Mouse (Mus musculus) midbrain, postnatal 0 days (tissue): ENCODE data around the gene Gm21958. TPM values are rescaled to one million over a fixed set of nuclear protein-coding genes. Genes with fewer than 3 reads are reported as not detected.

Experiments
- ATAC-seq: fragments of 200-750 bp; cut with Nextera tagmentation; 2 replicates; pipeline ENCODE4 v1.8.0; 2017; ENCODE audit warnings: moderate number of reproducible peaks, mild to moderate bottlenecking, moderate TSS enrichment, moderate library complexity; ENCODE audit not compliant: low FRiP score
- DNase-seq: peaks from one replicate; pipeline ENCODE4 v3.0.0-alpha.2; 2015; ENCODE audit warnings: low spot score
- H3K27ac ChIP-seq: fragments of 300-500 bp; sonication (generic); 2 replicates; pipeline ENCODE4 v1.5.1; 2014; ENCODE audit warnings: low read depth, mild to moderate bottlenecking, low read length, mixed read lengths
- H3K27me3 ChIP-seq: fragments of 300-500 bp; sonication (generic); 2 replicates; pipeline ENCODE4 v1.6.1; 2014; ENCODE audit warnings: low read length, control low read depth, mixed read lengths; ENCODE audit not compliant: insufficient read depth
- H3K36me3 ChIP-seq: fragments of 300-500 bp; sonication (generic); 2 replicates; pipeline ENCODE4 v1.6.1; 2014; ENCODE audit warnings: low read length, control low read depth, mixed read lengths; ENCODE audit not compliant: insufficient read depth
- H3K4me1 ChIP-seq: fragments of 300-500 bp; sonication (generic); 2 replicates; pipeline ENCODE4 v1.6.1; 2014; ENCODE audit warnings: mild to moderate bottlenecking, control low read depth, antibody characterized with exemption, low read length, mixed read lengths; ENCODE audit not compliant: insufficient read depth
- H3K4me2 ChIP-seq: fragments of 300-500 bp; sonication (generic); 2 replicates; pipeline ENCODE4 v1.6.1; 2014; ENCODE audit warnings: low read depth, mild to moderate bottlenecking, low read length, mixed read lengths; ENCODE audit not compliant: poor library complexity, severe bottlenecking
- H3K4me3 ChIP-seq: fragments of 300-500 bp; sonication (generic); 2 replicates; pipeline ENCODE4 v1.5.1; 2014; ENCODE audit warnings: low read depth, mild to moderate bottlenecking, low read length, moderate library complexity
- H3K9ac ChIP-seq: fragments of 300-500 bp; sonication (generic); replicated peaks from 2 replicates; pipeline ENCODE4 v1.6.1; 2014; ENCODE audit warnings: mild to moderate bottlenecking, low read length, moderate library complexity, mixed read lengths; ENCODE audit not compliant: poor library complexity, severe bottlenecking
- H3K9me3 ChIP-seq: fragments of 300-500 bp; sonication (generic); 2 replicates; pipeline ENCODE4 v1.6.1; 2016; ENCODE audit warnings: low read length, control low read depth
- CTCF ChIP-seq: IDR thresholded peaks from 2 replicates; pipeline ENCODE4 v1.5.1; 2016; ENCODE audit warnings: antibody characterized with exemption, mild to moderate bottlenecking
- WGBS: fragments of 180-500 bp; shearing (Covaris S2); extraction: QIAGEN DNeasy Blood & Tissue Kit; methylation state at CpG from one replicate; pipeline ENCODE4 v1.1.7; 2014; 5-methylcytosine and 5-hydroxymethylcytosine counted together
- polyA plus RNA-seq: library from polyadenylated mRNA; unstranded; fragments of >200 nt; fragmentation: Nextera tagmentation; extraction: Ambion mirVana; gene quantifications from 2 replicates; pipeline ENCODE4 v1.2.1, GENCODE M21; 2015
- total RNA-seq: library from RNA; depleted of rRNA; stranded (reverse); fragments of >200 nt; gene quantifications from 2 replicates; pipeline ENCODE4 v1.2.3, GENCODE M21; 2014

The Gm21958 gene
- total and polyA plus RNA-seq, 2 experiments from 2014 or later = not detected

GRCm38 (mm10) chr3:54689091-54689490 lies 25.1 kb downstream of the Gm21958 start:
- 44% methylated on average over 2 of the region's 2 CpGs for WGBS
- Histone ChIP-seq H3K4me2 (no peak overlapping the region), H3K4me1 (no peaks in the 10 kb centered on the region), H3K27me3 (no peaks in the 10 kb centered on the region), H3K36me3 (no peaks in the 10 kb centered on the region), H3K9ac (no peak overlapping the region), H3K9me3 (no peaks in the 10 kb centered on the region), H3K4me3 (no peak overlapping the region), H3K27ac (no peak overlapping the region)
- TF ChIP-seq CTCF = peak; percentile 76
- DNase-seq = peak; percentile 63
- no peak for ATAC-seq

GRCm38 (mm10) chr3:54687245-54687644 lies 26.9 kb downstream of the Gm21958 start:
- Histone ChIP-seq H3K4me1 (no peaks in the 10 kb centered on the region), H3K27ac (no peak overlapping the region), H3K27me3 (no peaks in the 10 kb centered on the region), H3K9ac (no peak overlapping the region), H3K4me2 (no peak overlapping the region), H3K36me3 (no peaks in the 10 kb centered on the region), H3K4me3 (no peak overlapping the region), H3K9me3 (no peaks in the 10 kb centered on the region)
- no peak for ATAC-seq
- WGBS = 63% methylated on average over 2 of the region's 2 CpGs
- no peak for DNase-seq
- no peak for TF ChIP-seq CTCF

GRCm38 (mm10) chr3:54685202-54685601 lies 29.0 kb downstream of the Gm21958 start:
- 98% methylated on average over 3 of the region's 3 CpGs for WGBS
- no peak overlapping the region for H3K4me2 ChIP-seq
- H3K9ac ChIP-seq = no peak overlapping the region
- no peak overlapping the region for H3K4me3 ChIP-seq
- no peaks in the 10 kb centered on the region for H3K9me3 ChIP-seq
- DNase-seq = no peak
- TF ChIP-seq CTCF = no peak
- ATAC-seq = no peak
- H3K36me3 ChIP-seq = no peaks in the 10 kb centered on the region
- no peaks in the 10 kb centered on the region for H3K4me1 ChIP-seq
- H3K27me3 ChIP-seq = no peaks in the 10 kb centered on the region
- H3K27ac ChIP-seq = no peak overlapping the region

- no peak for DNase-seq
Observed at GRCm38 (mm10) chr3:54681310-54682204, 32.6 kb downstream of the Gm21958 start.

GRCm38 (mm10) chr3:54676818-54677217 lies 37.3 kb downstream of the Gm21958 start:
- Histone ChIP-seq H3K27ac (no peak overlapping the region), H3K36me3 (no peaks in the 10 kb centered on the region), H3K4me1 (no peaks in the 10 kb centered on the region), H3K9me3 (no peaks in the 10 kb centered on the region), H3K27me3 (no peaks in the 10 kb centered on the region), H3K4me2 (no peak overlapping the region), H3K9ac (no peak overlapping the region), H3K4me3 (no peak overlapping the region)
- 92% methylated on average over 2 of the region's 2 CpGs for WGBS
- DNase-seq (no peak), ATAC-seq (no peak)
- no peak for TF ChIP-seq CTCF

More at GRCm38 (mm10) chr3:54681310-54682204, 32.6 kb downstream of the Gm21958 start:
- H3K4me1 ChIP-seq = no peaks in the 10 kb centered on the region
- no peak overlapping the region for H3K27ac ChIP-seq
- no peaks in the 10 kb centered on the region for H3K9me3 ChIP-seq
- H3K4me2 ChIP-seq = no peak overlapping the region
- no peaks in the 10 kb centered on the region for H3K27me3 ChIP-seq
- TF ChIP-seq CTCF = no peak
- no peaks in the 10 kb centered on the region for H3K36me3 ChIP-seq
- H3K4me3 ChIP-seq = no peak overlapping the region
- 79% methylated on average over 6 of the region's 6 CpGs for WGBS
- ATAC-seq = no peak
- H3K9ac ChIP-seq = no peak overlapping the region
